Mouse (Mus musculus): ENCODE results near the gene Ncf4. TPM values are rescaled to one million over a fixed set of nuclear protein-coding genes. Genes with fewer than 3 reads are reported as not detected.

Gene Ncf4
- total RNA-seq, 4 experiments from 2014 or later, result 1.2 to 4.5 (median 1.6) TPM

- no peak for DNase-seq (ENCODE audit: low spot score)
Measured at GRCm38 (mm10) chr15:78309865-78310264, 65.3 kb downstream of the Ncf4 start.

DNA sequence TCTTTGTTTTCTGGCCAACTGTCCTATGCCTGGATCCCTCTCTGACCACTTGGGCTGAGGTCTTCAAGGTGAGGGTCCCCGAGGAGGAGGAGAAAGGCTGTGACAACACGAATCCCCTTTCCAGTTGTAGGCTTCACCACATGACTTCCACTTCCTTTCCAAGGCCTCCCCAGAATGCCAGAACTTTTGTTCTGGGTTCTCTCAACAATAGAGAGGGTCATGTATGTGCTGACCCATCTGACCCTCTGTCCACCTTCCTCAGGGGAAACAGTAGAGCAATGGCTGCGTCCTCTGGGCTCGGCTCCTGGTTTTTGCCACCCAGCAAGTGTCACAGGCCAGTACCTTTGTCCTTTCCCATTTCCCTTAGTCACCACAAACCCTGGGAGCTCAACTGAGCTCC is 66.4 kb downstream of the Ncf4 start:
- DNase-seq (ENCODE audit: low spot score), result no peak

Small RNA genes lying within 50 kb of the gene (microRNA-seq; reads per million reads assigned to microRNA genes)
- gene Mir7676-1, result not detected

Other genes starting within 250 kb of the Ncf4 start
- gene Cacng2, start 124.8 kb upstream of the Ncf4 start, total RNA-seq (2022), result not detected
- gene Ift27, start 70.7 kb upstream of the Ncf4 start, total RNA-seq (2022), result 10 to 100 TPM; 10.5 to 14.1 (median 10.9) TPM
- gene Pvalb, start 38.4 kb upstream of the Ncf4 start, total RNA-seq (2022), result 1 to 10 TPM; 3.6 to 5.9 (median 4.5) TPM
- 1 to 10 TPM in 1 of 4 experiments, under 1 TPM in 3; 0.30 to 1.5 (median 0.69) TPM for gene Csf2rb2, start 60.9 kb downstream of the Ncf4 start, total RNA-seq (2022)
- 1 to 10 TPM; 1.2 to 5.3 (median 1.3) TPM for gene Csf2rb, start 81.0 kb downstream of the Ncf4 start, total RNA-seq (2022)
- not detected for gene Tex33, start 151.1 kb downstream of the Ncf4 start, total RNA-seq (2022)
- 10 to 100 TPM; 20.3 to 25.0 (median 21.6) TPM for gene Tst, start 161.1 kb downstream of the Ncf4 start, total RNA-seq (2022)
- gene Mpst, start 161.6 kb downstream of the Ncf4 start, total RNA-seq (2022), result 10 to 100 TPM; 42.1 to 52.4 (median 44.2) TPM
- 10 to 100 TPM; 17.9 to 26.9 (median 20.2) TPM for gene Kctd17, start 183.8 kb downstream of the Ncf4 start, total RNA-seq (2022)
- not detected for gene Tmprss6, start 223.8 kb downstream of the Ncf4 start, total RNA-seq (2022)

All from heart, adult 8-10 months (tissue).